Mouse (Mus musculus) inflammation-experienced regulatory T-cells (primary cell): ENCODE measurements around the gene Olfr1123. TPM values are rescaled to one million over a fixed set of nuclear protein-coding genes. Genes with fewer than 3 reads are reported as not detected.

ENCODE experiments used
- polyA plus RNA-seq, 2 experiments: library from polyadenylated mRNA; unstranded; fragments of 100-300 nt; shearing (Covaris generic); gene quantifications; one replicate each; pipeline ENCODE4 v1.2.1; 2017

Gene Olfr1123
- polyA plus RNA-seq: not detected

DNA sequence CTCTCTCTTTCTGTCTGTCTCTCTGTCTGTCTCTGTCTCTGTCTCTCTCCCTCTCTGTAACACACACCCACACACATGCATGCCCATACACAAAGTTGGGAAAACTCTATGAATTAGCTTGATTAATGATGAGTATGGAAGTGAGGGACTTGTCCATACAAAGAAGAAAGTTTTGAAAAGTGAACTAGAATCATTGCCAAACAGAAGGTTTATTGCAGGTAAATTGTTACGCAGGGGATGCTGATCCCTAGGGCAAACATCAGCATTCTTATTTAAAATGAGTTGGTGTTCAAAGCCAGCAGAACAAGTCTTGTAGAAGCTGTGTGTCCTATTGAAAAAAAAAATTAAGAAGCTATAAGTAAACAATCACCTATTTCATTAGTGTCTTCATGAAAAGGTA, at the start of gene Olfr1123:
TSS of gene Olfr1123 (plus strand) at position 301 of the 400 bp plus-strand sequence.

DNA sequence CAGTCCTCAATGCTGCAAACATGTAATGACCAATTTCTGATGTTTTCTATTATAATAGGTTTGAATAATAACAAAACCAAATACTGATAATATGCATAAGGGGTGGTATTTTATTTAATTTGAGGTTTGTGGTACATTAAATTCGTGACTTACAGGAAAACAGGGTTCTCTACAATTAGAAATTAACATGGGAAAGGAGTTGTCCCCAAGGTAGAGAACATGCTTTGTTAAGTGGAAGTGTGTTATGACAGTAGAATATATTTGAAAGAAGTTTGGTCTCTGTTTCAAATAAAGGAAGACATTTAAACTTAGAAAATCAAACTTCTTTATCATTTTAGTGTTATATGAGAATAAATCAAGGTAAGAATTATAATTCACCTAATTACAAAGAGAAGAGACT, 46.8 kb upstream of the Olfr1123 start, which contains the start of gene Olfr1121:
TSS of gene Olfr1121 (plus strand) at position 301 of the 400 bp plus-strand sequence.

DNA sequence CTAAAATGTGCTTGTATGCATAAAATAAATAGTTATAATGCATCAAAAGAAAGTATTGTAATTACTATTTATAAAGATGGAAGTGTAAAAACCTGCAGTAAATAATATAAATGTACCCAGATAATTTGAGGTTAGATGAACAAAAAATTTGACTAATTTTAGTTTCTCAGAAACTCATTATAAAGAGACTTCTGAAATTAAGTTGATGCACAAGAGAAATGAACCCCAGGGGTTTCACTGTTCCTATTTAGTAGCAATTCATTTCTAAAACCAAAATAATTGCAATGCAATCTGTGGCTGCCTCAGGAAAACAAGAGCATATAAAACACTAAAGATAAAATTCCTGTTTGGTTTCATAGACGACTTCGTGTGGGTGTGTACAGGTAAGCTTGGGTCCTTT, 30.9 kb upstream of the Olfr1123 start, which contains the start of gene Olfr1122:
TSS of gene Olfr1122 (plus strand) at position 301 of the 400 bp plus-strand sequence.

DNA sequence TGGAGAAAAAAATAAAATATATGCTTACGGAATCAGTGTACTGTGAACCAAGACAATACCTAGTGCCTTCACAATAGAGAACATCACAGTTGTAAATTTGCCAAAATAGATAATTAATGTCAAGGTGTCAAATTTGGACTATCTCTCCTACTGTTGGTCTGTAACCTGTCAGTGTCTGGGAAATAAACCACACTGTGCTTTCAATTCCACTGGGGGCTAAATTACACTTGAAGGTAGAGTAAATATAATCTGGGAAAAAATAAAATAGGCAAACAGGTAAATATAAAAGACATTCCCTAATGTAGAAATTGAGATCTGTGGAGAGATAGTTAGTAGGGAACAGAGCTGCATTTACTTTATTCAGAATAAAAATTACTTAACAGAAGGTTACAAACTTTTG, 13.5 kb downstream of the Olfr1123 start, which contains the start of gene Olfr1124:
TSS of gene Olfr1124 (plus strand) at position 301 of the 400 bp plus-strand sequence.

GRCm38 (mm10) chr2:87453662-87454061, 37.2 kb downstream of the Olfr1123 start, which contains the start of gene Olfr1126:
Gene Olfr1126, plus strand, starts transcription at chr2:87453962.

Other genes starting within 250 kb of the Olfr1123 start
- gene Olfr1112, start 228.8 kb upstream of the Olfr1123 start, polyA plus RNA-seq: not detected
- not detected for gene Olfr1113, start 207.7 kb upstream of the Olfr1123 start, polyA plus RNA-seq
- gene Olfr1115, start 168.6 kb upstream of the Olfr1123 start, polyA plus RNA-seq: not detected
- gene Olfr1116, start 149.1 kb upstream of the Olfr1123 start, polyA plus RNA-seq: under 1 TPM; 0.06 to 0.15 TPM
- gene Olfr1118, start 109.1 kb upstream of the Olfr1123 start, polyA plus RNA-seq: not detected
- under 1 TPM; 0.11 to 0.24 TPM for gene Olfr1120, start 61.8 kb upstream of the Olfr1123 start, polyA plus RNA-seq
- under 1 TPM in 1 of 2 experiments, not detected in 1; 0.42 TPM for gene Olfr1121, start 46.7 kb upstream of the Olfr1123 start, polyA plus RNA-seq
- 1 to 10 TPM in 1 of 2 experiments, under 1 TPM in 1; 0.41 to 1.8 TPM for gene Olfr1122, start 30.8 kb upstream of the Olfr1123 start, polyA plus RNA-seq
- under 1 TPM; 0.31 to 0.48 TPM for gene Olfr1124, start 13.6 kb downstream of the Olfr1123 start, polyA plus RNA-seq
- not detected for gene Olfr1126, start 37.3 kb downstream of the Olfr1123 start, polyA plus RNA-seq
- under 1 TPM in 1 of 2 experiments, not detected in 1; 0.72 TPM for gene Pramel7, start 80.5 kb downstream of the Olfr1123 start, polyA plus RNA-seq
- under 1 TPM in 1 of 2 experiments, not detected in 1; 0.24 TPM for gene Pramel6, start 89.9 kb downstream of the Olfr1123 start, polyA plus RNA-seq
- not detected for gene Olfr153, start 115.2 kb downstream of the Olfr1123 start, polyA plus RNA-seq
- gene Olfr1128, start 128.9 kb downstream of the Olfr1123 start, polyA plus RNA-seq: 1 to 10 TPM in 1 of 2 experiments, not detected in 1; 1.3 TPM
- not detected for gene Olfr1129, start 157.3 kb downstream of the Olfr1123 start, polyA plus RNA-seq
- not detected for gene Olfr1130, start 189.6 kb downstream of the Olfr1123 start, polyA plus RNA-seq
- not detected for gene Olfr1131, start 210.5 kb downstream of the Olfr1123 start, polyA plus RNA-seq
- not detected for gene Olfr1132, start 220.9 kb downstream of the Olfr1123 start, polyA plus RNA-seq
- not detected for gene Olfr1133, start 230.7 kb downstream of the Olfr1123 start, polyA plus RNA-seq
- gene Olfr1134, start 241.8 kb downstream of the Olfr1123 start, polyA plus RNA-seq: under 1 TPM; 0.19 to 0.22 TPM